Mouse (Mus musculus) kidney, postnatal 4 days (tissue): ENCODE measurements at regions not wholly inside any gene's neighbourhood (a gene's known extent, or its start where the extent isn't known, plus 50 kb on each side); places are given as distances from the start of the nearest gene placed in this dataset.
"Not testable (repeated sequence)": the region's sequence is repeated elsewhere in the genome, so short reads cannot be mapped to it uniquely, and the experiment has no call there.

Experiments
- DNase-seq, 2 experiments: peaks; one replicate each; pipeline ENCODE4 v3.0.0; 2021; ENCODE audit warnings: mixed read lengths in 2 of 2

DNA sequence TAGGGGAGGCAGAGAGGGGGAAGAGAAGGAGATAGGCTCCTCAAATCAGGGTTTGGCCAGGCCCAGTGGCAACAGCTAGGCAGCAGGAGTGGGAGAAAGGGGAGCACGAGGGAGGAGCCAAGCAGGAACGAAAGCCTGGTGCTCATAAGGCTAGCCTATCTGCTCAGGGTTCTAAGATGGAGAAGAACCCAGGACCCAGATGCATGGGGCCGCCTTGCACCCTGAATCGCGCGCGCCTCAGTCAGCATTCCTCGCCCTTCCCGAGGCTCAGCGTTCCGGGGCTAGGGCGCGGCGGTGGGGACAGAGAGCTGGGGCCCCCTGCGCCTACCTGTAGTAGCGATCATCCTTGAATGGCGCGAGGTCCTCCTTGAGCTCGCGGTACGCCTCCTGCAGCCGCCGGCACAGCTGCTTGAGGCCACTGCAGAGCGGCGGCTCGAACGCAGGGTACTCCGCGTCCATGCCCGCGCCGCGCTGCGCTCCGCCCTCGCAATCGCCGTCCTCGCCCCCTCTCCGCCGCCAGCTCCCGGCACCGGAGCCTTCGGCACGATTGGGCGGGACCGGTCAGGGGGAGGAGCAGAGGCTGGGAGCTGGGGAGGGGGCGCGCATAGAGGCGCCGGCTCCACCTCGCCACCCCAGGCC is 60.1 kb downstream of the Dynlt1b start:
- DNase-seq, result not testable (repeated sequence)

DNA sequence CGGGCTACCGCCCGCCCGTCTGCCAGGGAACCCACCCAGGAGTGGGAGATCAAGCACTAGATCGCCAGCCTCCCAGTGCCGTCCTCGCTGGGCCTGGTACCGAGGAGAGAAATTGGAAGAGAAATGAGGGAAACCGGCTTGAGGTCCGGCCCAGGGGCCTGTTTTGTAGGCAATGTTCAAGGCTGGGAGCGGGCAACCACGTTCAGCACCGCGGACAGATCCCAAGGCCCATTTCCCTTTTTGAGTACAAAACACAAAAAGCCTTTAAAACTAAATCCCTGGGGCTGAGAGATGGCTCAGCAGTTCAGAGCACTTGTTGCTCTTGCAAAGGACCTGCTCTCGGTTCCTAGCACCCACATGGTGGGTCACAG is 60.6 kb downstream of the Dynlt1b start:
- DNase-seq, result not testable (repeated sequence)

DNA sequence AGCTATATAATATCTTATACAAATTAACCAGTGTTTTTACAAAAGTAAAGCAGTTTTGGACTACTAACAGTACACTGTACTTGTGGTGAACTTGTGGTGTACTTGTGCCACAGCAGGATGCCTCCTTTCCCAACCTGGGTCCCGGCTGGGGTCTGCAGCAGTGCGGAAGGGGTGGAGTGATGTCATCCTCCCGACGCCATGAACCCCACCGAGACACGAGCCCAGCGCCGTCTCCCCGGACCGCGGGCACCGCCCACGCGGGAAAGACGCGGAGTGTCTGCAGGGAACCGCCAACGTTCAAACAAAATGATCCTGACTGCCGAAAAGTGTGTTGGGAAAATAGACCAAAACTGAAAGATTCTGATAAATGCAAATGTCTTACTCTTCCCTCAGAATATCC is 62.6 kb downstream of the Dynlt1b start:
- DNase-seq, result peak; percentile 40 to 60

DNA sequence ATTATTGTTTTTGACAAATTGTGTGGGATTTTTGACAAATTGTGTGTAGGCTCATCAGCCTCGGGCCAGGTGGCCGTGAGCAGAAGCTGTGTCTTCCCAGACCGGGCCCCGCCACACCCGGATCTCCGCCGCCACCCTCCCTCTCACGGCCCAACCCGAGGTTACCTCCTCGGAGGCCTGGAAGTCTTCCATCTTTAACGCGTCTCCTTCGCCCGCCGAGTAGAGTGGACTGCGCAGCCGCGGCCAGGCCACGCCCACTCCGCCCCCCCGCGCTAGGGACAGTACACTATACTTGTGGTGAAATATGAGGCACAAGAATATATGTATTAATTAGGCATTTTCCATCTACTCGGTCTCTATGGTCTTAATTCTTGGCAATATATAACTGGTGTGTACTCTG is 63.0 kb downstream of the Dynlt1b start:
- DNase-seq, result peak; percentile 78 to 83

DNA sequence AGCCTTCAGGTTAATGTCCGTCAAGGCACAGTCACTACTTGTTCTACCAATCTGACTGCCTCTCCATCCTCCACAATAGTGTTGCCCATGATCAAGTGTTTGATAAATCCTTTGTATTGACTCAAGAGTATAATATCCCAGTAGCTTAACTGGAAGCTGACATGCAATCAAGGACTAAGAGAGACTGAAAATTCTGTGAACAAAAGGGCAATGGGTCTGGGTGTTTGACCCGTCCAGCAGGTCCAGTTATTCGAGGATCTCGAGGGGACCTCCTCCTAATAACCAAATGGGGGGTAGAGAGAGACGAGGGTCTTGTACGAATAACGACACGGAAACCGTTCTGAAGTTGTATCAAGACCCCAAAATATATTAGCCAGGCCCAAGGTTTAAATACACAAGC is 66.6 kb downstream of the Dynlt1b start:
- DNase-seq, result not testable (repeated sequence)

DNA sequence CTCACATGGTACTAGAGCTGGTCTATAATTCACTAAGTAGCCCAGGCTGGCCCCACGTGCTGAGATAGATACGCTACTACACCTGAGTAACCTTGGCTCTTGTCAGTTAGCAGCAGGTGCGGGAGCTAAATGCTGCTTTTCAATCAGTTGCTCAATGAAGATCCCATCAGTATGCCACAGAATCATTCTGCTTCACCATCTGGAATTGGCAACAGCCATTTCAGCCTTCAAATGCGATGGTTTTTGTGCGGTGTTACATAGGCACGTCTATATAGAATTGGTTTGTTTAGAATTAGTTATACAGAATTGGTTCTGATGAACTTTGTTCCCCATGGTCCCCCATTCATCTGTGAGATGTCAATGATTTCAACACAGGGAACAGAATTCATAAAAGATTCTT is 72.8 kb downstream of the Dynlt1b start:
- DNase-seq, result not testable (repeated sequence)

DNA sequence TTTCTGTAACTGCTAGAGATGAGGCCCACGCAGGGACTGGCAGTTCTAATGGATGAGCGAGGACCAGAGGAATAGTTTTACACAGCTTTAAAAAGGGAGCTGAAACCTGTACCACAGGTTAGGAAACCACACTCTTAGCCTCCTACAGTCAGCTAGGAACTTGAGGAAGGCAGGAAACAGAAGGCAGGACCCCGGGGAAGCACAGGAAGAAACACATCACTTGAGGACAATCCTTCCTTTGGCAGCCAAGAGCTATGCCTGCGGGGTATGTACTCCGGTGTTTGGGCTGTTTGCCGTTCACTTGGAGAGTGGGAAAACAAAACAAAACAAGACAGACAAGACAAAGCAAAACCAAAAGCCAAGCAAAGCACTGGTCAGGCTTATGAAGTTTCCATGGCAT is 76.0 kb downstream of the Dynlt1b start:
- DNase-seq, result not testable (repeated sequence)

DNA sequence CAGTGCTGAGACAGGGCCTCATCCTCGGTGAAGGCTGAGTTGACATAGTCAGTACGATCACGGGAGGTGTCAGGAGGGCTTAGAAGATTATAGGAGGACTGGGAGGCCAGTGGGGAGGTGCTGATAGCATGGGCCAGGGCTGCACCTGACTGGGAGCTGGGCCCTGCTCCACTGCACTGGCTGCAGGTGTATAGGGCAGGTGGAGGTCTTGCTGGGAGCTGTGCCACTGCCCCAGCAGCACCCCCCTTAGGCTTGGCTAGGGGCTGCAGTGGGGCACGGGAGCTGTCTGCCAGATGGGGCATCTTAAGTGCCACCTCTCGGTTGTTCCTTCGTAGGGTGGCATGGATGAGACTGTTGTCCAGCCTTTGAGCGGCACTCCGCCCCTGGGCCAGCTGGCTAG is 85.2 kb downstream of the Dynlt1b start:
- DNase-seq, result not testable (repeated sequence)

DNA sequence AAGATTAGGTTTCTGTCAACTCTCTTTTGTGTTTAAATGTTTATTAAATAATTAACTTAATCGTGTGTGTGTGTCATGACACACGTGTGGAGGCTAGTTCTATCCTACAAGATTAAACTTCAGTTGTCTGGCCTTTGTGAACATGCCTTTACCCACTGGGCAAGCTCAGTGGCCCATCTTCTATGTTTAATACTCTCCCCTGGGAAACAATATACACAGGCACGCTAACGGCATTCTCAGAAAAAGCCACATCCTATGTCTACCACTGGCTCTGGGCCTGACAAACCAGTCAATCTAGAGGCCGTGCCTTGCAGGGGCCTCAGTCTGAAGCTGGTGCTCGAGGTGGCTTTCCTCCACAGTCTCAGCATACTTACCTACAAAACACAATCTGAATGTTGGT is 82.4 kb upstream of the Dynlt1c start:
- not testable (repeated sequence) for DNase-seq

DNA sequence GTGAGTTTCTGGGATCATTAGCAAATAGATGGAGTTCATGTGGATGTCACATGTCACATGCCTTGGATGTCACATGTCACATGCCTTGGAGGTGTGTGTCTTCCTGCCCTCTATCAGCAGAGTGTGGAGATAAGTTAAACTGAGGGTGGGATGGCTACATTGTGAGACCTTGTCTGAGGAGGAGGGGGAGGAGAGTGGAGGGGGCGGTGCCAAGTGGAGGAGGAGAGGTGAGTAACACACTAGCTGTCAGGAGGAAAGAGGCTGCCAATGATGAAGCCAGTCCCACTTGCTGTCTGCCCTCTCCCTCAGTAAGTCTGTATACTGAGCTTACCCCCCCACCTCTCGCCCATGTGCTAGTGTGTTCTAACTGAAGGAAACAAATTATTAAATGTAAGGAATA is 81.5 kb upstream of the Dynlt1c start:
- not testable (repeated sequence) for DNase-seq

DNA sequence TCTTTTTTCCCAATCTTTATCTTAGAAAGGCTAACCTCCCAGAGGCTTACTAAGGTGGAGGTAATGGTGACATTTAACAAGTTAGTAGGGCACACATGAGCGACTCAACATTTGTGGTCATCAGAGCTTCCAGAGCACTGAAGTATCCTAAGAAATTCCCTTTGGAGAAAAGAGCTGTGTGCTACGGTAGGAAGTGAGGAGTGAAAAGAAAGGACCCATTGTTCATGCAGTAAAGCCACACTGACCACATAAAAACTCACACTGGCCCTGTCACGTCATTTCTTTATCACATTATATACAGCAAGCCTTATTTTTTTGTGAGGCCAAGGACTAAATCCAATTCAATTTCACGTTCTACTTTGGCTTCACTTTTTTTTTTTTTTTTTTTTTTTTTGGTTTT is 80.7 kb upstream of the Dynlt1c start:
- DNase-seq, result not testable (repeated sequence)

DNA sequence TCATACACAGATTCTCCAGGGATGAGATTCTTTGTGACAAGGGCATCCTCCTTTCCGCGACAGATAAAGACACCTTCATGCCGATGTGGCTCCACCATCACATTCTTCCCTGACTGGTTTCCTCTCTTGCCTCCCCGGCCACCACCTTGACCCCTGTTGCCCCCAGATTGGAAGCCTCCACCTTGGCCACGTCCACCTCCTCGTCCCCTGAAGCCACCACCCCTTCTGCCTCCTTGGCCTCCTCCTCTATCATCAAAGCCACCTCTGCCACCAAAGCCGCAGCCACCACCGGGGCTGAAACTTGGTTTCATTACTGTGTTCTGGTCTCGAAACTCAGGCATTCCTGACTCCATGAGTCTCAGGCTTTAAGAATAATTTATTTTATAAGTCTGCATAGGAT is 79.3 kb upstream of the Dynlt1c start:
- not testable (repeated sequence) for DNase-seq

DNA sequence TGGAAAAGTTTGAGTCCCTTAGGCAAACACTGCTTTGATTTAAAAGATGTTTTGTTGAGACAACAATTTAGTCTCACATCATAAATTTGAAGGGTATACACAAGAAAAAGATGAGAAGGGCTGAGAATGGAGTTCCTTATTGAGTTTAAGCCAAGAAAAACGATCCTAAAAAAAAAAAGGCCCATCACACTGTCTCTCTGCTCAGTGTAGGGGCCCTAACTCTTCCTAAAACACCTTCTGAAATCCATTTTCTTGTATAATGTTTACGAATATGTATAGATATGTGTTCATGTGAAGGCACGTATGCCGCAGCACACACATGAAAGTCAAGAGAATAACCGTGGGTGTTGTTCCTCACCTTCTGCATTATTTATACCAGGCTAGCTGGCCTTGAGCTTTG is 62.7 kb upstream of the Dynlt1c start:
- DNase-seq, result not testable (repeated sequence)

DNA sequence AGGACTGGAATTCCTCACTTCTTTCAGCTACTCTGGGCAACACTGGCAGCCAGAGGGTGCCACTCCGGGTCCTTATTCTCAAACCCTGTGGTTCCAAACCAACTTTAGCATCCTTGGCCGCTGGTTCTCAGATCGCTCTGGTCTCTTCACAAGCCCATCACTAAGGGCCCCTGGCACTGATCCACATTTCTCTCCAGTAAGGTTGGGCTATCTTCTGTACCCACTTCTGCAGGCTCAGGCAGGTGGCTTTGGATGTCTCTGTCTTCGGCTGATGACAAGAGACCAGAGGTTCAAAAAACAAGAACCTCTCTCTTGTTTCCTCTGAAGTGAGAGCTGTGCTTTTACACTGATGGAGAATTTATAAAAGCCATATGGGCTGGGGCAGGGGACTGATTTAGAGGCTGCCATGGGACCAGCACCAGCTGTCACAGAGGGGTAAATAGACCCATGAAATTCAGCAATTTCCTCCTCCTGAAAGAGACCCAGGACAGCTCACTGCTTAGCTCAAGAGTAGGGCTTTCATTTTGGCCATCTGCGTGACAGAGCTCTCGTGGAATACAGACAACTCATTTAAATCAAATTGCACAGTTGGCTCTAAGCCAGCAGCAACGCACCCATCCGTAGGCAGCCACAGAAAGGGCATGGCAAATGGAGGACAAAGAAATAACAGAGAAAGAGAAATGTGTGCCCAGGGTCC is 54.3 kb upstream of the Dynlt1c start:
- not testable (repeated sequence) for DNase-seq

DNA sequence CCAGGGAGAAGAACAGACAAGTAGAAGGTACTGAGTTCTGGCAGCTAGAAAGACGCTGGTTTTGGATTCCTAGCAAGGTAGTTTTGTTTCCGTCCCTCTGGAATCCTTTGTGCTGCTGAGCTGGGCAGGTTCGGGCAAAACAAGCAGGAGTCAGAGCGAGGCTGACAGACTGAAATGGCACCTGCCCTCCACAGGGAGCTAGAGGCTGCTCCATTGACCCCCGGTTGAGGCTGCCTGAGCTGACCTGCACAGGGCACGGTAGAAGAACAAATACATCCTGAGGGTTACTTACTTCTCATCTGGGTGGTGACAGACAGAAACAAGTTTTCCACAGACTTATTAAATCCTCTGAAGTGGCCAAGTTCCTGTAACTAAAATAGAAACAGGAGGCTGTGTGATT is 53.5 kb upstream of the Dynlt1c start:
- DNase-seq, result not testable (repeated sequence)
